Mouse (Mus musculus) 3134 (cell line): ENCODE data around the gene Sh2d3c.

ENCODE experiments used
- DNase-seq: peaks from one replicate; pipeline ENCODE4 v3.0.0-alpha.2; 2011; ENCODE audit warnings: low spot score; ENCODE audit not compliant: insufficient read length; ENCODE audit errors: extremely low read depth

Gene Sh2d3c

DNA sequence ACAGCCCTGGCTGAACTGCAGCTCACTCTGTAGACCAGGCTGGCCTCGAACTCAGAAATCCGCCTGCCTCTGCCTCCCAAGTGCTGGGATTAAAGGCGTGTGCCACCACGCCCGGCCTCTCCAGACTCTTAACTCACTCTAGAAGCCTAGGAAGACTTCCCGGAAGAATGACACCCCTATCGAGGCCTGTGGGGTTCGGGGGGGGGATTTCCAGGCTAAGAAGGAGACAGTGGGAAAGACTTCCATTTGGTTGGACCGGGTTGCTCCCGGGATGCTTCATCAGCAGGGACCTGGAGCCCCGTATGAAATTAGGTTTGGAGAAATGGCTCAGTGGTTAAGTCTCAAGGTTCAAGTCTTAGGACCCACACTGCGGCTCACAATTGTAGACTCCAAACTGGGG lies 26.2 kb upstream of the Sh2d3c start:
- no peak for DNase-seq

DNA sequence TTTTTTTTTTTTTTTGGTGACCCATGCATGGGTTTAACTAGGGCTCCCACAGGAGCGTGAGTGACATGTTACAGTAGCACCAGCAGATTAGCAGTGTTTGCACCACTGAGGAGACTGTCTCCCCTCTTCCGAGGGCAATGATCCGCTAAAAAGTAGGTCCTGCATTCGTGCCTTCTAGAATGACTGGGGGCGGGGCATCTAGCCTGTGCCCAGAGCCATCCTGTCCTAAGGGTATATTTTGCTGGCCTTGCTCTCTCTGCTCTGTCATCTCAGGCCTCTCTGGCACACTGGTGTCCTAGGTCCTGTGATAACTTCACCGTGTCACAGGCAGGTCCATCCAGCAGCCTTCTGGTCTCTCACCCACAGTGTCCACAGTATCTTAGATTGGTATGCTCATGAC lies 21.2 kb upstream of the Sh2d3c start:
- no peak for DNase-seq

DNA sequence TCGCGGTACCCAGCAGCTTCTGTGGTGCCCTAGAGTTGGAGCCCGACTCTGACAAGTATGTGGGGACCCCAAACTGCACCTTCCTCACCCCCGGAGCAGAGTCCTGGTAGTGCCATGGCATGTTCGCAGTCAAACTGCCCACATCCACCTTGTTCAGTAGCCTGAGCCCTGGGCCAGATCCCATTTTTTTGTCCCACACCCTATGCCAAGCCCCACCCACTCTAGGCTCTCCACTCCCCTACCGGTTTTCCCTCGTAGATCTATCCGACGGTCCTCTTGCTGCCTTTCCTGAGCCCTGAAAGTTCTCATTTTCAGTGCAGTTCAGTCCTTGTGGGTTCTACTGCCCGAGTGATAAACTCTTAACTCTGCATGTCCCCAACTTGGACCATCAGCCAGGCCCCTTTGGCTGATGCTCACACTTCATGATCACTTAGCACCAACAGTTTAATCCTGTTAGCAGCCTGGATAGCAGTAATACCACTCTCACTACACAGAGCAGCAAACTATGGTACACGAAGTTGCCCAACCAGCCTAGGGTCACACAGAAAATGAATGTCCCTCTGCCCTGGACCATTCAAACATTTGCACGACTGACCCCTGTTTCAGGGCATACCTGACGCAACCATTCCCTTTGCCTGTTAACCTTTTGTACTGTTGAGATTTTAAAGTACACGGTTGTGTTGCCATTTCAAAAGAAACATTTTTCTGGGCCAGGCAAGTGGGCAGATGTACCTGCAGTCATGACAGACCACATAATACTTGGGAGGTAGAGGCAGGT lies 19.7 kb upstream of the Sh2d3c start:
- no peak for DNase-seq

DNA sequence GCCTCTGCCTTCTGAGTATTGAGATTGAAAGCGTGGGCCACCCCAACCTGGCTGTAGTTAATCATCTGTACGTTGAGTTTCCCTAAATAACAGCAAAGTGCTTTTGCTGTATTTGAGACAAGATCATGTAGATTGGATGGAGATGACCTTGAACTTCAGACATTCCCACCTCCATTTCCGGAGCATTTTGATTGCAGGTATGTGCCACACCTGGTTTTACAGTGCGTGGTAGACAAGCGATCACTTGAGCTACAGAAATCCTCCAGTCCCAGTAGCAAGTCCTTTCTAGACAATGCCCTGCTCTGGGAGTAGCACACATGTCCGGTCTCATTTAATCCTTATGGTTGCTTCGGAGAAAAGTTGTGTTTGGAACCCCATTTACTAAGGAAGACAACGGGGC lies 17.8 kb upstream of the Sh2d3c start:
- no peak for DNase-seq

DNA sequence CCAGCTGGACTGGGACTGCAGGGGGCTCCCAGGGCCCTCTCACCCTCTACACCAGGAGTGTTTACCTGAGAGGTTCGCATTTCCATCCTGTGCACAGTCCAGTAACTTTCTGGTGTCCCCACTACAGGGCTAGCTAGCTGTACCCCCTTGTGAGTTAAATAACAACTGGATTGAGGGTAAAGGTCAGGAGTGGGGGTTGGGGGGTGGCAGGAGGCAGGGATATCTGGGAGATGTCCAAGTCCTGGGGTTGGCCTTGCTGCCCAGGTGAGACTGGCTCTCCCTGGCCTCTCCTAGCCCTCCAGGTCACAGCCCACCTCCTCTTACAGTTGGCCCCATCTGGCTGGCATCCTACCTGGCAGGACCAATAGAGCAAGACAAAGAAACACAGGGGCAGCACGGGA lies 16.8 kb upstream of the Sh2d3c start, which contains the start of gene Fpgs:
TSS of gene Fpgs (minus strand) at position 125 of the 401 bp plus-strand sequence.
- no peak for DNase-seq

DNA sequence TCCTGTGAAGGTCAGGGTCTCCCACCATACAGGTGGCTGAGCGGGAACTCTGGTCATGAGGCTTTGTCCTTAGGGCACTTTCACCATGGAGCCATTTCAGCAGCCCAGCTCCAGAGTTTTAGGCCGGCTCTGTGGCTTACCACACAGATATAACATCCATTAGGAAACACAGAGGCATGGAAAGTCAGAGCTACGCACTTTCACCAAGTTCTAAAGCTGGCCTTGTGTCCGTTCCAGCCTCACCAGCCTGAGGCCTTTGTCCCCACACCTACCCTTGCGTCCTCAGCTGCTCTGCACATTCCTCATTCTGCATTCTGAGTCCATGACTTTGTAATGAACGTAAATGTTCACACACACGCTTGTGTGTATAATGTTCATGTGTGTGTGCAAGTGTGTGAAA lies 15.8 kb upstream of the Sh2d3c start:
- DNase-seq = no peak

DNA sequence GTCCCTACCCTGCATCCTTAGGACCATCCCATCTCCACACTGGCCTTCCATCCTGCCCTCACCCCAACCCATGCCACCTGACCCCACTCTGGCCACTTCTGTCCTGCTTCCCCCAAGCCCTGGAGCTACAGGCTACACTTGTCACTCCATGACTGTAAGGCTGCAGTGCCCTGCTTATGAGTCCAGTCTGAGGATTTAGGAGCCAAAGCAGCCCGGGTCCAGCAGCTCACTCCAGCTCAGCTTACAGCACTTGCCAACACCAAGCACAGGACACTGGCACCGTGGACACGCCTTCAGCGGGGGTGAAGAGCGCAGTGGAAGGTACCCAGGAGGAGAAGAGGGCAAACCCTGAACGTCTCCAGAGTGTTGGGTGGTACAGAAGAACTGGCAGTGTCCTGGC lies 13.9 kb upstream of the Sh2d3c start:
- DNase-seq = no peak

DNA sequence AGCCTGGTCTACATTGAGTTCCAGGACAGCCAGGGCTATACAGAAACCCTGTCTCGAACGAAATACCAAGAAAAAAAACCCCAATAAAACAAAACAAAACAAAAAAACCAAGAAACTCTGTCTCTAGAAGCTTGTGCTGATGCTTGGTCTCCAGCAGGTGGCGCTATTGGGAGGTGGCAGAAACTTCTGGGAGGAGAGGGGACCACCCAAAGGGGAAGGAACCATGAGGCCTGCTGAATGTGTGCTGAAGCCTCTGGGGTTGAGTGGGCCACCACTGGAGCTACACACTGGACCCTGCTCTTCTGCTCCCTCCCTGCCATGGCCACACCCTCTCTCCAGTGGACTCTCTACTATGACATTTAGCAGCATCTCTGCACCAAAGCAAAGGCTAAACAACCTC lies 12.2 kb upstream of the Sh2d3c start:
- peak; percentile 41 for DNase-seq

DNA sequence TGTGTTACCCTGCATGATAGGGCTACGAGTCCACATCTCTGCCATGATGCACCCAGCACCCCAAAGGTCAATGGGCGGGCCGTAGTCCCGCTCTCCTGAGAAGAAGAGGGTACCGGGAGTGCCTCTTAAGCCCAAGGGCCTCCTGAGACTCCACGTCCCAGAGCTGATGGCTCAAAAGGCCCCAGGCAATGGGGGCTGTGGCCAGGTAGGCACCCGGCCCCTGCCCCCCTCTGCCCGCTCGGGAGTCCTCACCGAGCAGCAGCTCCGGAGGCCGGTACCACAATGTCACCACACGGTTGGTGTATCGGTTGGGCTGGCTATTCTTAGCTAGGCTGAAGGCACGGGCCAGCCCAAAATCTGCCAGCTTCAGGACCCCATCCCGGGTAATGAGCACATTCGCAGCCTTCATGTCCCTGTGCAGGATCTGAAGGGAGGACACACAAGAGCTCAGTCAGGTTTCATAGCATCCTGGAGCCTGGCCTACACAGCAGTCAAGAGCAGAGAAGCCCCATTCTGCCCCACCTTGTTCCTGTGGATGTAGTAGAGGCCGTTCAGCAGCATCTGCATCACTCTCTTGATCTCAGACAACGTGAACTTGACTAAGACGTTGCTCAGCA lies 11.2 kb upstream of the Sh2d3c start:
- no peak for DNase-seq

DNA sequence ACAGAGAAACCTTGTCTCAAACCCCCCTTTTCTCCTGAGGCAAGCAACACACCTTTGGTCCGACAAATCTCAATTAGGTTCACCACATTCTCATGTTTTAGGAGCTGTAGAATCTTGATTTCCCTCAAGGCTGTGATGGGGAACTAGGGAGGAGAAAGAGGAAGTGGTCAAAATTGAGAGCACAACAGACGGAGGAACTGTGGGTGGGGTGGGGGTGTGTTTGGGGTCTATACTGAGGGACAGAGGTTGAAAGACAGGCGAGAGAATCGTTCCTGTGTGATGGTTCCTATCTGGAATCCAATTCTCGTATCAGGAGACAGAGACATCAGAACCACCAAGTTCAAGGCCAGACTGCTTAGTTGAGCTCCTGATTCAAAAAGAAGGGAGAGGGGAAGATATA lies 10.4 kb upstream of the Sh2d3c start:
- DNase-seq = no peak

DNA sequence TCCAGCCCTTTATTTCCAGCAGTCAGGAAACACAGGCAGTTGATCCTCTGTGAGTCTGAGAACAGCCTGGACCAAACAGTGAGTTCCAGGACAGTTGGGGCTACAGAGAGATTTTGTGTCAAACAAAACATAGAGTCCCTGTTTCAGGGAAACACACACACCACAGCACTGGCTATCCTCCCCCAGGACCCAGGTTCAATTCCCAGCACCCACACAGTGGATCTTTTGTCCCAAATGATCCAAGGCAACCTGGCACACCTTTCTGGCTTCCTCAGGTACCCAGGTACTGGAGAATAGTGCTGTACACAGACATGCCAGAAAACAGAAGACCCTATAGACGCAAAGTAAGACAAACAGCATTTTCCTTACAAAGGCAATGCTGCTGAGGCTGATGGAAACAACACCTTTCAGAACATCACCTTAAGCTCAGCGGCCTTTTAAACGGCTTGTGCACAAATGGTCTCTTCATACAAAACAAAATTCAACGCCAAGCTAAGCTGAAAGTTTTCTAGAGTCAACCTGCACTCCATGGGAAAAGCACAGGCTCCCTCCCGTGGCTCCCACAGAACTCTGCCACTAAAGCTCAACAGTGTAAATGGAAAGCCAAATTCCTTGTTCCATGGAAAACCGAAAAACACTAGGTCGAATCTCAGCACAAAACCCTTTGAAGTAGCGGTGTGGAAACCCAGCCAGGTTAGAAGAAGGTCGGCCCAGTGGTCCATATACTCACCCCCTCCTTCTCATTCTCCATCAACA lies 9.4 kb upstream of the Sh2d3c start:
- DNase-seq = no peak

DNA sequence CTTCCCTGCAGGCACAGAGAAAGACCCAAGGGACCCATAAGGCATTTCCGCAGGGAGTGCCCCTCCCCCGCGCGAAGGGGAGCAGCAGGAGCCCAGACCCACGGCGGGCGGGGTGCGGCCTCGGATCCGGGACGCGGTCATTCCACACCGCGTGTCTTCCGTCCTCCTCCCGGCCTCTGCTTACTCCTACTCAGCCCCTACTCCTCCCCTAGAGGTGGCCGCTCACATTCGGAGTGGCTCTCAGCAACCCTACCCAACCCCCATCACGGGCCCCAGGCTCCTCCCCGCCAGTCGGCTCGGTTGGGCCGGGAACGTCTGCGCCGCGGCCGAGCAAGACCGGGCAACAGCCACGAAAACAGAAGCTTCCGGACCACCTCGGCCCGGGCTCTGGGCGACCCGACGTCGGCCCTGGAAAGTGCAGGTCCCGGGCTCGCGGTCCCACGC lies 8.7 kb upstream of the Sh2d3c start:
- peak; percentile 80 for DNase-seq

DNA sequence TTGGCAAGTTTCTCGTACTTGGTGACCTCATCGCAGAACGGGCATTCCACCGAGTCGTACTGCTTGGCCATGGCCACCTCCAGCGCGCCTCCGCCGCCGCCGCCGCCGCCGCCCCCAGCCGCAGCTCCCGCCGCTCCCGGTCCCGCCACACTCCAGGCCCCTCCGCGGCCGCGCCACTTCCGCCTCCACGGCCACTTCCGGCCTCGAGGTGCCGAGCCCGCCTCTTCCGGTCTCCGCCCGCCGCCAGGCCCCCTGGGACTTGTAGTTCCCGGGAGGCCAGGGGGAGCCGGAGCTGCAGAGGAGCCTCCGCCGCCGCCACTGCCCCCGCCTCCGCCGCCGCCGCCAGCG lies 8.3 kb upstream of the Sh2d3c start:
- DNase-seq = peak; percentile 88

DNA sequence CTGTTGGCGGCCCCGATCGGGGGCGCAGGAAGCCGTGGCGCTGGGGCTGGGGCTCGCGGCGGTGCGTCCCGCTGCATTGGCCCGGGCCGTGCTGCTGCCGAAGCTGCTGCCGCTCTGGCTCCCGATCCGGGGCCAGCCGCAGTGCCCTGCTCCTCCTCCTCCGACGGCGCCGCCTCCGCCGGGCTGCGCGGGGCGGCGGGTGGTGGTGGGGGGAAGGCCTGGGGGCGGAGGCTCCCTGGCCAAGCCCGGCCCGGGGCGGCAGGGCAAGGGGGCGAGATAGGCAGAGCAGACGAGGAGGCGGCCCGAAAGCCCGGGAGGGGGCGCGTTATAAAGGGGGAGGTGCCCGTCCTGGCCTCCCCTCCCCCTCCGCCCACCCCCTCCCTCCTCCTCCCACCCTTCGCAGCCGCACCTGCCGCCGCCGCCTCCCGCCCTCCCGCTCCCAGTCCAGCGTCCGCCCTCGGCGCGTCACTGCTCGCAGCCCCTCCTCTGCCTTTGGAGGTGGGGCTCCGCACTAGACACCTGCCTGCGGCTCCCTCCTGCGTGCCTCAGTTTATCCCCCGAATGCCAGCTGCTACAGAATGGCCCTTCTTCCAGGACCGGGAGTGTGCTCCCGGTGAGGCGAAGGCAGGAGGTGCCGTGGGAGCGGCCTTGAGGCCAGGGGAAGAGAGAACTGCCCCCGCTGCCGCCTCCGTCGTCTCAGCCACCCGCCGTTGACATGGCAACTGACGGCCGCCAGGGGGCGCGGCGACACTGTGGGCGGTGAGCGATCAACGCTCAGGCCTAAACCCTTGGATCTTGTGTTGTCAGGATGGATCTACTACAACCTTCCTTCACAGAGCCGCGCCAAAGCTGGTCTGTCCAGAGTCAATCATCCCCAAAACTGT lies 7.7 kb upstream of the Sh2d3c start, which contains the start of gene Cdk9:
TSS of gene Cdk9 (minus strand) at position 143 of the 884 bp plus-strand sequence.
- peak; percentile 91 for DNase-seq

DNA sequence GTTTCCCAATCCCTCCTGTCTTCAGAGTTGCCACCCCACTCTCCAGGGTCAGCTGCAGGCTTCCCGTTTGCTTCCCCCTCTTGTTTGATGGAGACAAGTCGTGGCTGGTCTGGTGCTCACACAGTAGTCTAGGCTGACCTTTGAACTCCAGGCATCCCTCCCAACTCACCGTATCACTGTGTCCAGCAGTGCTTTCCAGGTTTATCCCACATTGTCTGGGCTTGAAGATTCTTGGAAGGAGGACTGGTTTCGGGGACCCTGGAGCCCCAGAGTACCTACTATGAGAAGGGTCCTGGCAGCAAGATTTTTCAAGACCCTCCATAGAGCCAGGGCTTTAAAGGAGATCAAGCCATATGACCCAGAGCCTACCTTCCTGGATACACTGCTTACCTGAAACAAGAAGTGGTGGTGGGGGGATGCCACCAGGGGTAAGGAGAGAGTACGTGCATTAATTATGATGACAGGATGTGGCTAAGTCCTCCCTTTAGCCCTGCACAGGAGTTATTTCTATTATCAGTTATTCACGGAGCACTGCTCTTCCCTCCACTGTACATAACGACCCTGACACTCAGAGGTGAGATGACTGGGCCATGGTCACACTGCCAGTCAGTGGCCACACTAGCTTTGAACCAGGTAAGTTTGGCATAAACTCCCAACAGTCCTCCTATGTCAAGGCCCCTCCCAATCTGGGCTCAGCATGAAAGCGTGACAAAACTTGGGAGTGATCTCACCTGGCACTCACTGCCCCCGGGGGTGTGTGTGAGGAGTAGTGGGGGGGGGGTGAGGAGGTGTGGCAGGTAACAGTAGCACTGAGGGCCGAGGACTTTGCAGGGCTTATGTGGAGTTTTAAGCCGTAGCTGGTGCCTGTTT lies 6.5 kb upstream of the Sh2d3c start:
- DNase-seq = no peak

DNA sequence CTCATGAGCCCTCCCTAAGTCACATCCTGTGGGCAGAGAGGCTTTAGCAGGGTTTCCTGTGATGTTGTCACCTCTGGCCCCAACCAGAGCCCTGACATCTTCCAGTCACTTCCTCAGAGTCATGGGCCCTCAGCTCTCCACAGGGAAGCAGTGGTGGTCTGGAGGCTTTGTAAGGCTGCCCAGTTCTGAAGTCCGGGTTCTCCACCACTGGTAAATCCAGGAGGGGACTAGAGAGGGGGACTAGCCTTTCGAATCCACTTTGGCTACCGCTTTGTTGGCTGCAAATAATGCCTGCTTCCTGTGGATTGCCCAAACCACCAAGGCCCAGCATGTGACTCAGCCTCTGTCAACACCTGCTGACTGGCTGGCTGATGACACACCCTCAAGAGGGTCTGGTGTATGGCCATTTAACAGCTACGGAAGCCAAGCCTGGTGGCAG lies 5.8 kb upstream of the Sh2d3c start:
- DNase-seq = peak; percentile 73

DNA sequence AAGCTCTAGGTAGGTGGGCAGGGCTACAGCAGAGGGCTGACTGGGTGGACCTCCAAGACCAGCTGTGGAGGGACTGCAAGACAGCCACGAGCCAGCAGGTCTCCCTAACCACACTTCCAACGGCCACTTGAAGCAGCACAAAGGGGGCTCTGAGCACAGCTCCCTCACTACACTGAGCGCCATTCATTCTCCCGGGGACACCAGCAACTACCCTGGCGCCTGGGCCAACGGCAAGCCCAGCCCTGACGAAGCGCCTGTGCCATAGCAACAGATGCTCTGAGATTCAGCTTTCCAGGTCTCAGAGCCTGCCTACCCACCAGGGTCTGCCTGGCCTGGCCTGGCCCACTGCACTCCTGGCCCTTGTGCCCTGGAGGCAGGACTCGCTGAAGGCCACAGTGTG lies 2.1 kb upstream of the Sh2d3c start:
- DNase-seq = no peak

DNA sequence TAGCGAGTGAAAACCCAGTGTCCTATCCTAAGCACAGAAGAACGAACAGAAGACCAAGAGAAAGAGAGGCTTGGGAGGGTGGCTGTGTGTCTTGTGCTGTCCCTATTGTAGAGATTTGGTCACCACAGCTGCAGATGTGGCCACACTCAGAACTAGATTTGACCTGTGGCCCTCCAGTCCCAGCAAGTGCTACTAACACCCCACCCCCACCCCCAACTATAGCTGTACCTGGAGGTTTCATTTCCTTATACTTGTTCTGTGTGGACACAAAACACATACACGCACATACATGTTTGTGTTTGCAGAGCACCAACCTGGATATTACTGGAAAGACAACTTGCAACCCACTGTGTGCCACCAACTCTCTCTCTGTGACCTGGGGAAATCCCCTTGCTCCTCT lies 802 bp upstream of the Sh2d3c start:
- DNase-seq = no peak

DNA sequence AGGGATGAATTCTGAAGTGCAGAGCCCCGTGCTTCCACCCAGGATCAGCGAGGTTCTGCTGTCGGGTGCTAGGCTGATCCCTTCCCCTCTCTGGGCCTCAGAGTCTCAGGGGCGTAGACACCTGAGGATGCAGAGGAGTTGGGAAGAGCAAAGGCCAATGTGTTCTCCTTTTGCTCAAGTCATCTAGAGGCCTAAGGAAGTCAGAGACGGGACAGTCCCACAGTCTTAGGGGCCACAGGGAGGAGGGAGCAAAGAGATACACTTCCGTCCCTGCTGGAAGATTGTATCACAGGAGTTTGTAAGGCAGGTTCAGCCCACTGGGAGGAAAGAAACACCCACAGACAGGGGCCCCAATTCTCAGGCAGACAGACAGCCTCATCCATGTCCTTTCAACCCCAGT lies 1.2 kb downstream of the Sh2d3c start:
- DNase-seq = no peak

DNA sequence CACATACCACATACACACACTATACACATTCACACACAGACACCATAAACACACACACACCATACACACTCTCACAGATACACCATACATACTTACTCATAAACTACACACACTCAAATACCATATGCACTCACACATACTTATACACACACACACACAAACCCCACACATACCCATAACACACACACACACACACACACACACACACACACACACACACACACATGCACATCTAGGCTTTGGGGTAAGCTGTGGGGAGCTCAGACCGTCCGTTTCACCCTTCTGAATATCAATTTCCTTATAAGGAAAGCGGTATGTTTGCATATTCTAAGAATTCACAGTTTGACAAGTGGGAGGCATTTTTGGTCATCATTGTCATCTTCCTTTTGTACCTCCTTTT lies 1.7 kb downstream of the Sh2d3c start:
- no peak for DNase-seq
